Mouse (Mus musculus) neural tube, embryonic 15.5 days (tissue): ENCODE measurements at regions not wholly inside any gene's neighbourhood (a gene's known extent, or its start where the extent isn't known, plus 50 kb on each side); places are given as distances from the start of the nearest gene placed in this dataset.

ENCODE experiments used
- ATAC-seq: fragments of 200-750 bp; cut with Nextera tagmentation; 2 replicates; pipeline ENCODE4 v1.8.0; 2017; ENCODE audit warnings: mild to moderate bottlenecking, moderate TSS enrichment, moderate library complexity; ENCODE audit not compliant: low FRiP score
- H3K27ac ChIP-seq: fragments of 300-500 bp; sonication (generic); replicated peaks from 2 replicates; pipeline ENCODE4 v1.5.1; 2015; ENCODE audit warnings: mild to moderate bottlenecking, inconsistent platforms
- H3K27me3 ChIP-seq: fragments of 300-500 bp; sonication (generic); replicated peaks from 2 replicates; pipeline ENCODE4 v1.6.1; 2015; ENCODE audit warnings: inconsistent platforms
- H3K36me3 ChIP-seq: fragments of 300-500 bp; sonication (generic); 2 replicates; pipeline ENCODE4 v1.6.1; 2015; ENCODE audit warnings: inconsistent platforms
- H3K4me1 ChIP-seq: fragments of 300-500 bp; sonication (generic); 2 replicates; pipeline ENCODE4 v1.6.1; 2015; ENCODE audit warnings: inconsistent platforms
- H3K4me2 ChIP-seq: fragments of 300-500 bp; sonication (generic); 2 replicates; pipeline ENCODE4 v1.6.1; 2015; ENCODE audit warnings: inconsistent platforms, mild to moderate bottlenecking, moderate library complexity
- H3K4me3 ChIP-seq: fragments of 300-500 bp; sonication (generic); replicated peaks from 2 replicates; pipeline ENCODE4 v1.5.1; 2015; ENCODE audit warnings: mild to moderate bottlenecking, inconsistent platforms
- H3K9ac ChIP-seq: fragments of 300-500 bp; sonication (generic); replicated peaks from 2 replicates; pipeline ENCODE4 v1.6.1; 2015; ENCODE audit warnings: mild to moderate bottlenecking, inconsistent platforms
- H3K9me3 ChIP-seq: fragments of 300-500 bp; sonication (generic); replicated peaks from 2 replicates; pipeline ENCODE4 v1.6.1; 2016; ENCODE audit warnings: inconsistent platforms
- WGBS: fragments of 180-500 bp; shearing (Covaris S2); methylation state at CpG from one replicate; pipeline ENCODE4 v1.1.7; 2015; ENCODE audit warnings: mixed read lengths; 5-methylcytosine and 5-hydroxymethylcytosine counted together

GRCm38 (mm10) chr16:75365361-75365994, 220.4 kb downstream of the Lipi start:
- peak; percentile 57; the same call in 1 of the 2 replicates for ATAC-seq
- Histone ChIP-seq H3K27ac (peak overlapping the region; percentile 29; the same call in 1 of the 2 replicates), H3K4me3 (no peak overlapping the region), H3K4me1 (0 out of 2 replicates have a peak, but pooled peaks cover 4% of the 10 kb centered on the region), H3K27me3 (no peaks in the 10 kb centered on the region), H3K9ac (no peak overlapping the region), H3K36me3 (no peaks in the 10 kb centered on the region), H3K4me2 (no peak overlapping the region), H3K9me3 (no peaks in the 10 kb centered on the region)
- 30% methylated on average over 8 of the region's 8 CpGs for WGBS

GRCm38 (mm10) chr16:75362095-75362494, 223.8 kb downstream of the Lipi start:
- Histone ChIP-seq H3K9me3 (no peaks in the 10 kb centered on the region), H3K4me2 (no peak overlapping the region), H3K4me3 (no peak overlapping the region), H3K36me3 (no peaks in the 10 kb centered on the region), H3K4me1 (0 out of 2 replicates have a peak, but pooled peaks cover 4% of the 10 kb centered on the region), H3K27me3 (no peaks in the 10 kb centered on the region), H3K9ac (no peak overlapping the region), H3K27ac (no peak overlapping the region)
- 55% methylated on average over 4 of the region's 4 CpGs for WGBS
- no peak for ATAC-seq

GRCm38 (mm10) chr16:75360791-75361190, 225.1 kb downstream of the Lipi start:
- Histone ChIP-seq H3K4me1 (0 out of 2 replicates have a peak, but pooled peaks cover 4% of the 10 kb centered on the region), H3K27ac (no peak overlapping the region), H3K4me3 (no peak overlapping the region), H3K9me3 (no peaks in the 10 kb centered on the region), H3K4me2 (no peak overlapping the region), H3K36me3 (no peaks in the 10 kb centered on the region), H3K27me3 (no peaks in the 10 kb centered on the region), H3K9ac (no peak overlapping the region)
- 86% methylated on average over 4 of the region's 4 CpGs for WGBS
- ATAC-seq = no peak

GRCm38 (mm10) chr16:75353394-75353793, 232.5 kb downstream of the Lipi start:
- no peaks in the 10 kb centered on the region for H3K27me3 ChIP-seq
- no peak for ATAC-seq
- no peaks in the 10 kb centered on the region for H3K4me1 ChIP-seq
- H3K4me3 ChIP-seq = no peak overlapping the region
- no peaks in the 10 kb centered on the region for H3K9me3 ChIP-seq
- no peak overlapping the region for H3K4me2 ChIP-seq
- H3K36me3 ChIP-seq = no peaks in the 10 kb centered on the region
- WGBS = 93% methylated on average over 1 of the region's 1 CpGs
- no peak overlapping the region for H3K9ac ChIP-seq
- H3K27ac ChIP-seq = no peak overlapping the region

- no peak for ATAC-seq
- WGBS = 89% methylated on average over 8 of the region's 8 CpGs
- H3K4me3 ChIP-seq = no peak overlapping the region
These were observed 241.5 kb downstream of the Lipi start for GRCm38 (mm10) chr16:75344201-75344927.

GRCm38 (mm10) chr16:75343028-75343901, 242.6 kb downstream of the Lipi start:
- no peaks in the 10 kb centered on the region for H3K9me3 ChIP-seq
- no peak for ATAC-seq
- H3K36me3 ChIP-seq = no peaks in the 10 kb centered on the region
- WGBS = 57% methylated on average over 11 of the region's 11 CpGs
- no peak overlapping the region for H3K27ac ChIP-seq
- no peak overlapping the region for H3K9ac ChIP-seq
- H3K27me3 ChIP-seq = no peaks in the 10 kb centered on the region
- H3K4me1 ChIP-seq = no peaks in the 10 kb centered on the region
- no peak overlapping the region for H3K4me3 ChIP-seq
- no peak overlapping the region for H3K4me2 ChIP-seq

More at GRCm38 (mm10) chr16:75344201-75344927, 241.5 kb downstream of the Lipi start:
- H3K9ac ChIP-seq = no peak overlapping the region
- no peaks in the 10 kb centered on the region for H3K36me3 ChIP-seq
- no peaks in the 10 kb centered on the region for H3K9me3 ChIP-seq
- no peak overlapping the region for H3K4me2 ChIP-seq
- H3K27ac ChIP-seq = no peak overlapping the region
- no peaks in the 10 kb centered on the region for H3K4me1 ChIP-seq
- H3K27me3 ChIP-seq = no peaks in the 10 kb centered on the region

- no peaks in the 10 kb centered on the region for H3K36me3 ChIP-seq
These were observed 251.6 kb downstream of the Lipi start for GRCm38 (mm10) chr16:75334228-75334627.

GRCm38 (mm10) chr16:75333750-75334149, 252.1 kb downstream of the Lipi start:
- H3K36me3 ChIP-seq = no peaks in the 10 kb centered on the region
- H3K4me1 ChIP-seq = no peaks in the 10 kb centered on the region
- no peak for ATAC-seq
- 82% methylated on average over 4 of the region's 5 CpGs for WGBS
- no peaks in the 10 kb centered on the region for H3K9me3 ChIP-seq
- H3K9ac ChIP-seq = no peak overlapping the region
- no peak overlapping the region for H3K4me2 ChIP-seq
- no peaks in the 10 kb centered on the region for H3K27me3 ChIP-seq
- no peak overlapping the region for H3K4me3 ChIP-seq
- H3K27ac ChIP-seq = no peak overlapping the region

More at GRCm38 (mm10) chr16:75334228-75334627, 251.6 kb downstream of the Lipi start:
- no peaks in the 10 kb centered on the region for H3K4me1 ChIP-seq
- ATAC-seq = no peak
- no peak overlapping the region for H3K4me2 ChIP-seq
- H3K9ac ChIP-seq = no peak overlapping the region
- no peaks in the 10 kb centered on the region for H3K9me3 ChIP-seq
- no peak overlapping the region for H3K27ac ChIP-seq
- H3K4me3 ChIP-seq = no peak overlapping the region
- no peaks in the 10 kb centered on the region for H3K27me3 ChIP-seq
- 91% methylated on average over 2 of the region's 2 CpGs for WGBS

GRCm38 (mm10) chr16:75332853-75333252, 253.0 kb downstream of the Lipi start:
- ATAC-seq = no peak
- H3K4me1 ChIP-seq = no peaks in the 10 kb centered on the region
- no peaks in the 10 kb centered on the region for H3K36me3 ChIP-seq
- whole genome bisulfite sequencing = 86% methylated on average over 4 of the region's 4 CpGs
- H3K9ac ChIP-seq = no peak overlapping the region
- no peaks in the 10 kb centered on the region for H3K9me3 ChIP-seq
- no peak overlapping the region for H3K4me3 ChIP-seq
- no peak overlapping the region for H3K4me2 ChIP-seq
- no peak overlapping the region for H3K27ac ChIP-seq
- no peaks in the 10 kb centered on the region for H3K27me3 ChIP-seq

GRCm38 (mm10) chr16:75325296-75325695, 260.6 kb downstream of the Lipi start:
- Histone ChIP-seq H3K4me3 (no peak overlapping the region), H3K9ac (no peak overlapping the region), H3K9me3 (no peaks in the 10 kb centered on the region), H3K36me3 (no peaks in the 10 kb centered on the region), H3K4me1 (no peaks in the 10 kb centered on the region), H3K27me3 (no peaks in the 10 kb centered on the region), H3K4me2 (no peak overlapping the region), H3K27ac (no peak overlapping the region)
- WGBS = 94% methylated on average over 1 of the region's 1 CpGs
- no peak for ATAC-seq

- no peaks in the 10 kb centered on the region for H3K36me3 ChIP-seq
- H3K27ac ChIP-seq = no peak overlapping the region
- no peaks in the 10 kb centered on the region for H3K4me1 ChIP-seq
- H3K9ac ChIP-seq = no peak overlapping the region
- H3K27me3 ChIP-seq = no peaks in the 10 kb centered on the region
- no peak overlapping the region for H3K4me3 ChIP-seq
- WGBS = 76% methylated on average over 4 of the region's 4 CpGs
- ATAC-seq = no peak
- no peaks in the 10 kb centered on the region for H3K9me3 ChIP-seq
- no peak overlapping the region for H3K4me2 ChIP-seq
These were observed 281.1 kb downstream of the Lipi start for GRCm38 (mm10) chr16:75304743-75305142.
